Mouse (Mus musculus) left cerebral cortex, adult 8-10 months (tissue): ENCODE results near the gene Sec62. TPM values are rescaled to one million over a fixed set of nuclear protein-coding genes. Genes with fewer than 3 reads are reported as not detected.
A peak's percentile ranks its signal among the peaks of the same experiment; 100 is the strongest.
"Not testable (repeated sequence)": the region's sequence is repeated elsewhere in the genome, so short reads cannot be mapped to it uniquely, and the experiment has no call there.

Experiments used
- DNase-seq, 2 experiments: peaks; one replicate each; pipeline ENCODE4 v3.0.0; 2022; ENCODE audit warnings: low spot score in 2 of 2
- total RNA-seq, 4 experiments: library from RNA; stranded (reverse); gene quantifications; 2 replicates each; pipeline ENCODE4 v1.2.4; 2022

The Sec62 gene
- total RNA-seq, 4 experiments from 2014 or later, result 101 to 107 (median 103) TPM

- no peak for DNase-seq
These were observed 39.4 kb downstream of the Sec62 start for GRCm38 (mm10) chr3:30831848-30832606.

DNA sequence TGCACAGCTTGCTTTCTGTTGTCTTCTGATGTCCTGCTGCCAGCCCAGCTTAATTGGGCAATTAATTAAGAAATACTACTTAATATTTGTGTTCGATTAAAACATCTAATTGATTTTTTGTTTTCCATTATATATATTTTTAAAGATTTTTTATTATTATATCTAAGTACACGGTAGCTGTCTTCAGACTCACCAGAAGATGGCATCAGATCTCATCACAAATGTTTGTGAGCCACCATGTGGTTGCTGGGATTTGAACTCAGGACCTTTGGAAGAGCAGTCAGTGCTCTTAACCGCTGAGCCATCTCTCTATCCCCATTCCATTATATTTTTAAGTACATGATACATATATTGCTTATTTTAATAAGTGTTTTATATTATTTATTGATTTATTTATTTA lies 40.6 kb downstream of the Sec62 start:
- no peak for DNase-seq

- DNase-seq, result no peak
These were observed 53.1 kb downstream of the Sec62 start for GRCm38 (mm10) chr3:30845755-30846154.

GRCm38 (mm10) chr3:30847413-30847812 lies 54.7 kb downstream of the Sec62 start:
- no peak for DNase-seq

DNA sequence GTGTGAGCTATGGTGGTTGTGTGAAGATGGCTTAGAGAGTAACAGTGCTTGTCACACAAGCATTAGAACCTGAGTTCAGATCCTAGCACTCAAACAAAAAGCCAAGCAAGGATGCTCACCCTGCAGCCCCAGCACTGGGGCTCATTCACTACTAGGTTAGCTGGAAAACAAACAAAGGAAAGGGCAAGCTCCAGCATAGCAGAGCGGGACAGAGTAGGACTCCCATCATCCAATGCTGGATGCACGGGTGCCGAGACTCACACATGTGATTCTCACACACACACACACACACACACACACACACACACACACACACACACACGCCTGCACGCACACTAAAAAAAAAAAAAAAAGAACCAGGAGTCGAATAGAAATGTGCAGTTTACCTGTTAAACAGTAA lies 58.7 kb downstream of the Sec62 start:
- no peak for DNase-seq

DNA sequence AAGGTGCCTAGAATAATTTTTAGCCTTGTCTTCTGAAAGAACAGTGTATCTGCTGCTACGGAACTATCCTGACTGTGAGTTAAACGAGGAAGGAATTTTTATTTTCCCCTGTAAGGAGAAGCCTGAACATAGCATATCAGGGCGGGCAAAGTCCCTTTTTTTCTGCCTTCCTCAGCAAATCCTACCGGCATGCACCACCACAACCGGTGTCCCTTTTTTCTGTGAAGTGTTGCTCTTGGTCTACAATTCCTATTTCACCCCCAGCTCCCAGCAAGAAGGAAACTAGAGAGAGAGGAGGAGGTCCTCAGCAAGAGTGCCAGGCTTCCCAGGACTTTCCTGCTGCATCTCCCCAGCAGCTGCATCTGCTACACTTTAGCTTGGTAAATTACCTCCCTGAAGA lies 60.9 kb downstream of the Sec62 start:
- no peak for DNase-seq

GRCm38 (mm10) chr3:30855604-30856458 lies 63.2 kb downstream of the Sec62 start, which contains the start of gene Gpr160:
Gene Gpr160, plus strand, starts transcription at chr3:30855950.
- peak; percentile 25 to 30 for DNase-seq

GRCm38 (mm10) chr3:30859599-30859998 lies 66.9 kb downstream of the Sec62 start:
- not testable (repeated sequence) for DNase-seq

- DNase-seq, result no peak
These were observed 68.0 kb downstream of the Sec62 start for GRCm38 (mm10) chr3:30860705-30861104.

DNA sequence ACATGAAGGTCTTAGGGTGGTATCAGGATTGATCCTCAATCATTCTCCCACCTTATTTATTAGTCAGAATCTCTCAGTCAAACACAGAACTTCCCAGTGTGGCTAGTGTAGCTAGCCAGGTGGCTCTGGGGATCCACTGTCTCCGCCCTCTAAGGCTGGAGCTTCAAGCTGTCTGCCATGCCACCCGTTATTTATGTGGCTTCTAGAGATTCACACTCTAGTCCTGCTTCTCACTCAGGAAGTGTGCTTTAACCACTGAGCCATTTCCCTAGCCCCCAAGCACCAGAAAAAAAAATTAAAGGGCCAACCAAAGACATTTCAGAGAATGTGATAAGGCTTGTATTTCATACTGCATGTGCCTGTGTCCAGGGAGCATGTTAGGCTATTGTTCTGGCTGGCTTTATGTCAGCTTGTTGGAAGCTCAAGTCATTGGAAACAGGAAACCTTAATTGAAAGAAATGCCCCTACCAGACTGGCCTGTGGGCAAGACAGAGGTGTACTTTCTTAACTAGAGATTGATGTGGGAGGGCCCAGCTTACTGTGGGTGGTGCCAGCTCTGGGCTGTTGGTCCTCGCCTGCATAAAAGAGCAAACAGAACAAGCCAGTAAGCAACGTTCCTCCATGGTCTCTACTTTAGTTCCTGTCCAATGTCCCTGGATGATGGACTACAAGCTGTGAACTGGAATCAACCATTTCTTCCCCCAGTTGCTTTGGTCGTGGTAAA lies 71.2 kb downstream of the Sec62 start:
- no peak for DNase-seq

GRCm38 (mm10) chr3:30864640-30865039 lies 72.0 kb downstream of the Sec62 start:
- no peak for DNase-seq

DNA sequence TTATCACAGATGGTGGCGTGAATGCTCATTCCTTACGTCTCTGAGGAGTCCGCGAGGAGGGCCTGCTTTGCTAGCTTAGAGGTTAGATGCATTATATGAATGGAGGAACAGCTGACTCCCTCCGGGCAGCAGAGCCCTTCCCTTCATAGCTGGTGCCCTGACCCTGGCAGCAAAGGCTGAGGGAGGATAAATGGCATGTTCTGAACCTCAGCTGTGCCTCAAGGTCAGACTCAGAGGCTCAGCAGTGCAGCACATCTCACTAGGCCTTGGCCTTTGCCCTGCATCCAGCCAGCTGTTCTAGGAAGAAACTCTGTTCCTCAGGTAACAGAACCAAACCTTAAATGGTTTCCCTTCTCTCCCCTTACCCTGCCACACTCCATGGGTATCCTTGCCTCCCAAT lies 75.5 kb downstream of the Sec62 start:
- DNase-seq, result no peak

GRCm38 (mm10) chr3:30868625-30869024 lies 76.0 kb downstream of the Sec62 start:
- DNase-seq, result no peak

DNA sequence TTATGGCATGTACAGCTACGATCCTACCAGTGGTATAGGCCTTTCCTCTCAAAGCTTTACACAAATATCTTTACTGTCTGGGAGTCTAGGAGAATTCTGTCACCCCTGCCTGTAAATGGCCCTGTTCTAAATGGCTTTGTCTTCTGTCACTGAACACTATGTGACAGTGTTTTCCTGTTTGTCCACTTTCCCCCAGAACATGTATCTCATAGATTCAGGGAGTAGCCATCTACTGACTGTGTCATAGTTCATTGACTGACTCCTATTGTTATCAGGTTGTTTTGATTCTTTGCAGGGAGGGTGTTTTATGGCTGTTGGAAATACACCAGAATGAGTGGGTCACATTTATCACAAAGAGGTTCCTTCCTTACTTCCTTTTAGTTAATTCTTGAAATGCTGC lies 77.3 kb downstream of the Sec62 start:
- DNase-seq, result no peak

Other genes starting within 250 kb of the Sec62 start
- gene Mecom, start 244.9 kb upstream of the Sec62 start, total RNA-seq, result 1 to 10 TPM; 3.4 to 6.2 (median 5.2) TPM
- 1 to 10 TPM in 2 of 4 experiments, under 1 TPM in 2; 0.95 to 1.9 (median 1.2) TPM for gene Actrt3, start 192.9 kb upstream of the Sec62 start, total RNA-seq
- 10 to 100 TPM; 14.5 to 19.6 (median 17.5) TPM for gene Mynn, start 190.8 kb upstream of the Sec62 start, total RNA-seq
- not detected for gene Lrriq4, start 148.4 kb upstream of the Sec62 start, total RNA-seq
- under 1 TPM in 3 of 4 experiments, not detected in 1; 0.19 to 0.60 (median 0.23) TPM for gene Lrrc34, start 145.0 kb upstream of the Sec62 start, total RNA-seq
- not detected for gene Lrrc31, start 93.0 kb upstream of the Sec62 start, total RNA-seq
- gene Samd7, start 46.6 kb upstream of the Sec62 start, total RNA-seq, result under 1 TPM in 1 of 4 experiments, not detected in 3; 0.27 TPM
- 1 to 10 TPM in 3 of 4 experiments, under 1 TPM in 1; 0.61 to 3.7 (median 1.5) TPM for gene Gpr160, start 63.1 kb downstream of the Sec62 start, total RNA-seq
- 10 to 100 TPM; 37.9 to 41.5 (median 40.4) TPM for gene Phc3, start 176.5 kb downstream of the Sec62 start, total RNA-seq
- gene Prkci, start 202.9 kb downstream of the Sec62 start, total RNA-seq, result 10 to 100 TPM; 50.3 to 65.1 (median 57.8) TPM